ENCODE assay signal across 31 mouse cellular contexts in genomic region chr7:122472223-122472622, GRCm38 (mm10).
DNase-seq lines count a peak whose midpoint lies in the region; ATAC-seq lines count a peak whose summit lies in the region.
"Had no signal": no experiment of that assay in that cellular context is flagged by ENCODE, and none has a peak within 500 bp of the region (broad histone marks: within the 10 kb centered on the region; RNA-seq: fewer than 3 reads in every experiment).

No protein-coding gene starts in this region.

- DNase-seq in heart, adult 11 months, result peak; percentile 97
- DNase-seq in heart, postnatal 4 days, result no peak
- DNase-seq in kidney, postnatal 36 days, result peak; percentile 13 to 18
- no peak for DNase-seq in kidney, adult 11 months
- peak; percentile 2 to 28 for DNase-seq in heart, postnatal 10 days
- DNase-seq: B cell, adult 2 months; cerebellum, adult 8-10 months; cerebellum, postnatal 25 days; forebrain, postnatal 0 days; kidney, adult 9 months; kidney, postnatal 14 days; liver, postnatal 0 days; lung, postnatal 36 days; right cerebral cortex, postnatal 4 days; thymus, adult 18-20 months; thymus, postnatal 25 days had no signal

- H3K9me3 ChIP-seq in hindbrain, embryonic 13.5 days, result no peaks in the 10 kb centered on the region
- H3K9me3 ChIP-seq: embryonic facial prominence, embryonic 15.5 days; heart, embryonic 15.5 days; intestine, embryonic 15.5 days had no signal

- ATAC-seq in megakaryocyte progenitor cell, adult 5-6 weeks (replicated peaks; ENCODE audit: poor library complexity), result no peak
- ATAC-seq in hindbrain, embryonic 13.5 days (ENCODE audit: low FRiP score), result no peak
- ATAC-seq: forebrain, postnatal 0 days; hindbrain, postnatal 0 days; intestine, embryonic 15.5 days; liver, embryonic 12.5 days; liver, postnatal 0 days; midbrain, embryonic 13.5 days had no signal

- H3K4me3 ChIP-seq in hindbrain, embryonic 13.5 days, result no peak overlapping the region
- H3K4me3 ChIP-seq: embryonic facial prominence, embryonic 10.5 days; embryonic facial prominence, embryonic 15.5 days; forebrain, embryonic 12.5 days; heart, embryonic 15.5 days; intestine, embryonic 15.5 days; left cerebral cortex, adult 2 months; limb, embryonic 13.5 days; liver, embryonic 12.5 days; megakaryocyte, embryonic 14.5 days; midbrain, embryonic 13.5 days; neural tube, embryonic 13.5 days had no signal

- H3K4me1 ChIP-seq in hindbrain, embryonic 13.5 days (replicated peaks), result peaks cover 8% of the 10 kb centered on the region
- H3K4me1 ChIP-seq: embryonic facial prominence, embryonic 10.5 days; embryonic facial prominence, embryonic 15.5 days; heart, embryonic 15.5 days; intestine, embryonic 15.5 days; limb, embryonic 13.5 days; liver, embryonic 12.5 days had no signal

- H3K9ac ChIP-seq in hindbrain, embryonic 13.5 days, result no peak overlapping the region
- H3K9ac ChIP-seq: embryonic facial prominence, embryonic 15.5 days; forebrain, embryonic 12.5 days; forebrain, postnatal 0 days; heart, embryonic 15.5 days; intestine, embryonic 15.5 days; limb, embryonic 13.5 days; liver, embryonic 12.5 days; liver, postnatal 0 days; midbrain, embryonic 13.5 days; neural tube, embryonic 13.5 days had no signal

- H3K27ac ChIP-seq in hindbrain, embryonic 13.5 days, result no peak overlapping the region
- H3K27ac ChIP-seq: embryonic facial prominence, embryonic 10.5 days; embryonic facial prominence, embryonic 15.5 days; forebrain, embryonic 12.5 days; heart, embryonic 15.5 days; hindbrain, postnatal 0 days; intestine, embryonic 15.5 days; left cerebral cortex, adult 2 months; limb, embryonic 13.5 days; liver, embryonic 12.5 days; midbrain, embryonic 13.5 days; neural tube, embryonic 13.5 days; stomach, postnatal 0 days had no signal

- H3K27me3 ChIP-seq in hindbrain, embryonic 13.5 days, result no peaks in the 10 kb centered on the region
- H3K27me3 ChIP-seq: embryonic facial prominence, embryonic 15.5 days; intestine, embryonic 15.5 days; liver, embryonic 12.5 days; midbrain, embryonic 13.5 days; neural tube, embryonic 13.5 days had no signal

- H3K36me3 ChIP-seq in hindbrain, embryonic 13.5 days, result no peaks in the 10 kb centered on the region
- H3K36me3 ChIP-seq: embryonic facial prominence, embryonic 10.5 days; embryonic facial prominence, embryonic 15.5 days; forebrain, embryonic 12.5 days; heart, embryonic 15.5 days; intestine, embryonic 15.5 days; limb, embryonic 13.5 days; liver, embryonic 12.5 days; midbrain, embryonic 13.5 days; neural tube, embryonic 13.5 days had no signal

- intact Hi-C loops in heart, postnatal 10 days (cut with DNase I), result loop anchor here (2.0 kb wide), 1 partner anchor 197 kb away; no protein-coding TSS in a partner anchor

- WGBS in hindbrain, embryonic 13.5 days, result 88% methylated on average over 5 of the region's 5 CpGs

- no peak overlapping the region for H3K4me2 ChIP-seq in hindbrain, embryonic 13.5 days
- H3K4me2 ChIP-seq: embryonic facial prominence, embryonic 15.5 days; forebrain, embryonic 12.5 days; heart, embryonic 15.5 days; intestine, embryonic 15.5 days; limb, embryonic 13.5 days; liver, embryonic 12.5 days; midbrain, embryonic 13.5 days; neural tube, embryonic 13.5 days had no signal

Comparison
In these comparisons a context has a peak if more than half of its experiments do, and no peak if none do; other contexts are left out.
1. DNase-seq: peak in heart, adult 11 months (single experiment), kidney, postnatal 36 days (2 of 2) and heart, postnatal 10 days (2 of 2); none in heart, postnatal 4 days (single experiment) and kidney, adult 11 months (single experiment).